2 mouse cellular contexts compared by ENCODE assay signal in the genomic region with DNA sequence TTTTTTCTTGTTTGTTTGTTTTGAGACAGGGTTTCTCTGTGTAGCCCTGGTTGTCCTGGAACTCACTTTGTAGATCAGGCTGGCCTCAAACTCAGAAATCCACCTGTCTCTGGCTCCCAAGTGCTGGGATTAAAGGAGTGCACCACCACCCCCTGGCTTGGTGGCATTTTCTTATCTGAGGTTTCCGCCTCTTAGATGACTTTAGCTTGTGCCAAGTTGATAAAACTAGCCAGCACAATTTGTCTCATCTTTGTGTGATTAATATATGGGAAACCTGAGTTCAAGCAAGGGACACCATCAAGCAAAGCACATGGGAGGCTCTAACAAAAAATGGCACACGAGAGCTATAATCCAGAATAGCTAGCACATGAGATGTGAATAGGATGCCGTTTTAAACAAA. TPM values are rescaled to one million over a fixed set of nuclear protein-coding genes. Genes with fewer than 3 reads are reported as not detected.
"Had no signal": no experiment of that assay in that cellular context is flagged by ENCODE, and none has a peak within 500 bp of the region (broad histone marks: within the 10 kb centered on the region; RNA-seq: fewer than 3 reads in every experiment).

No protein-coding gene starts in this region.

RNA-seq across cellular contexts. Expression of a gene that starts 27.5 kb away (rescaled TPM):
- polyA plus RNA-seq: heart, embryonic 13.5 days; heart, embryonic 15.5 days had no signal
